Mouse (Mus musculus) lung, postnatal 0 days (tissue): ENCODE data around the gene Scnm1.

ENCODE experiments used
- CTCF ChIP-seq: IDR thresholded peaks from 2 replicates; pipeline ENCODE4 v1.5.1; 2016; ENCODE audit warnings: antibody characterized with exemption, mild to moderate bottlenecking
- EP300 ChIP-seq: IDR thresholded peaks from 2 replicates; pipeline ENCODE4 v1.6.1; 2016; ENCODE audit warnings: antibody characterized with exemption, mild to moderate bottlenecking, control low read depth

- TF ChIP-seq EP300, result no peak
- no peak for TF ChIP-seq CTCF
These were observed 8.8 kb downstream of the Scnm1 start for GRCm38 (mm10) chr3:95124972-95125371.
